In the genomic region with DNA sequence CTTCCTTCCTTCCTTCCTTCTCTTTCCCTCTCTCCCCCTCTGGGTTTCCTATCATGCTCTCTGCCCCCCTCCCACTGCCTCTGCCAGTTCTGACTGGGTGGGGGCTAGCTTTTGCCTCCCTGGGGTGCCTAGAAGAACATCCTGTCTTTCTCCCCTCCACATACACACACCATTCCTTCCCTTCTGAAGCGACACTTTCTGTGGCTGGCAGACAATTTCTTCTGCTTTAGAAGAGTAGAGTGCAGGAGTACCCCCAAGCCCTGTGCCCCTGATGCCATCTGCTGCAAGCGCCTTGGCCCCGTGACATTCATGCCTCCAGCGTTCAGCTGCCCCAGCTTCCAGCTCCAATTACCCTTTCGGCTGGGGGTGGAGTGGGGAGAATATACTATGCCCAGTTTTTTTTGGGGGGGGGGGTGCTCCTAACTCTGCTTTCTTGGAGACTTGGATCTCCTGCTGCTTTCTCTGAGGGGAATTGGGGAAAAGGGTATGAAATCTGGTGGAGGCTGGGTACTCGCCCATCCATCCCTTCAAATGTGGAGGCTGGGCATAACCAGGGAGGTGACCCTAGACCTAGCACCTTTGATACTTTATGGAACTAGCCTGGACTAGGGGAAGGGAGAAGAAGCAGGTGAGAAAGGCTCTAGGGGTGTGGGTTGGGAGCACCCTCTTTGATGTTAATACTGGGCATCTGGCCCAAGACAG, we compare ENCODE assay signal across 8 mouse cellular contexts. TPM values are rescaled to one million over a fixed set of nuclear protein-coding genes. Genes with fewer than 3 reads are reported as not detected.
DNase-seq lines count a peak whose midpoint lies in the region; ATAC-seq and TF ChIP-seq lines count a peak whose summit lies in the region.

No protein-coding gene starts in this region.

- H3K9ac ChIP-seq in kidney, embryonic 16.5 days (replicated peaks; ENCODE audit: low read length), result peak overlapping the region; percentile 48; the same call in 1 of the 2 replicates

- no peaks in the 10 kb centered on the region for H3K9me3 ChIP-seq in kidney, embryonic 16.5 days (ENCODE audit: low read length)
- no peaks in the 10 kb centered on the region for H3K9me3 ChIP-seq in E14TG2a.4 (ENCODE audit: low read length)
- no peaks in the 10 kb centered on the region for H3K9me3 ChIP-seq in hindbrain, embryonic 10.5 days
- no peaks in the 10 kb centered on the region for H3K9me3 ChIP-seq in midbrain, embryonic 10.5 days (replicated peaks)

- H3K4me3 ChIP-seq in kidney, embryonic 16.5 days (ENCODE audit: low read length), result no peak overlapping the region
- peak overlapping the region; percentile 35 for H3K4me3 ChIP-seq in E14TG2a.4 (replicated peaks; ENCODE audit: low read length)
- H3K4me3 ChIP-seq in hindbrain, embryonic 10.5 days, result peak overlapping the region; percentile 42
- H3K4me3 ChIP-seq in midbrain, embryonic 10.5 days, result peak overlapping the region; percentile 36

- no peaks in the 10 kb centered on the region for H3K36me3 ChIP-seq in kidney, embryonic 16.5 days (ENCODE audit: insufficient read depth, low read length)
- no peaks in the 10 kb centered on the region for H3K36me3 ChIP-seq in E14TG2a.4 (ENCODE audit: insufficient read depth, low read length)
- no peaks in the 10 kb centered on the region for H3K36me3 ChIP-seq in hindbrain, embryonic 10.5 days
- H3K36me3 ChIP-seq in midbrain, embryonic 10.5 days, result no peaks in the 10 kb centered on the region

- no peaks in the 10 kb centered on the region for H3K27me3 ChIP-seq in kidney, embryonic 16.5 days (ENCODE audit: insufficient read depth, low read length)
- peaks cover 23% of the 10 kb centered on the region for H3K27me3 ChIP-seq in E14TG2a.4 (ENCODE audit: insufficient read depth, low read length)
- H3K27me3 ChIP-seq in hindbrain, embryonic 10.5 days (ENCODE audit: insufficient read depth, poor library complexity, severe bottlenecking), result peaks cover 5% of the 10 kb centered on the region; the same call in 1 of the 2 replicates
- peaks cover 7% of the 10 kb centered on the region; the same call in 1 of the 2 replicates for H3K27me3 ChIP-seq in midbrain, embryonic 10.5 days (ENCODE audit: low read depth, poor library complexity, severe bottlenecking)

- no peak for DNase-seq in kidney, adult 11 months
- DNase-seq in cerebellum, postnatal 36 days, result peak; percentile 57 to 59
- DNase-seq in hindbrain, embryonic 10.5 days (ENCODE audit: low spot score), result no peak
- DNase-seq in midbrain, embryonic 10.5 days (ENCODE audit: low spot score), result no peak
- no peak for DNase-seq in spleen, postnatal 10 days (ENCODE audit: low spot score in 2 of 2)
- DNase-seq in natural killer cell, adult 2 months (ENCODE audit: low spot score in 2 of 2), result no peak

- no peak for ATAC-seq in kidney, embryonic 16.5 days (ENCODE audit: low FRiP score, low TSS enrichment)

- 25% methylated on average over 6 of the region's 6 CpGs for WGBS in kidney, embryonic 16.5 days
- 30% methylated on average over 6 of the region's 6 CpGs for WGBS in hindbrain, embryonic 10.5 days
- 22% methylated on average over 6 of the region's 6 CpGs for WGBS in midbrain, embryonic 10.5 days

- peak overlapping the region; percentile 71 for H3K27ac ChIP-seq in kidney, embryonic 16.5 days (ENCODE audit: low read length)
- peak overlapping the region; percentile 74 for H3K27ac ChIP-seq in hindbrain, embryonic 10.5 days
- peak overlapping the region; percentile 85 for H3K27ac ChIP-seq in midbrain, embryonic 10.5 days (replicated peaks)

- peaks cover 98% of the 10 kb centered on the region for H3K4me1 ChIP-seq in kidney, embryonic 16.5 days (ENCODE audit: insufficient read depth, low read length)
- peaks cover 94% of the 10 kb centered on the region for H3K4me1 ChIP-seq in E14TG2a.4 (replicated peaks; ENCODE audit: low read depth, low read length)
- H3K4me1 ChIP-seq in hindbrain, embryonic 10.5 days (replicated peaks), result peaks cover 96% of the 10 kb centered on the region
- H3K4me1 ChIP-seq in midbrain, embryonic 10.5 days, result peaks cover 99% of the 10 kb centered on the region

- TF ChIP-seq CTCF in E14TG2a.4 (conservative IDR thresholded peaks at IDR 0.05; ENCODE audit: low read length), result no peak

- H3K4me2 ChIP-seq in kidney, embryonic 16.5 days (replicated peaks; ENCODE audit: low read depth, low read length), result peak overlapping the region; percentile 21

RNA-seq across cellular contexts. Expression of gene Thra, which starts 7.5 kb away (rescaled TPM):
- polyA plus RNA-seq in kidney, embryonic 16.5 days (2015; fragmentation: Nextera tagmentation; extraction: Ambion mirVana), result 24.4 and 25.9 TPM in 2 replicates
- polyA plus RNA-seq in hindbrain, embryonic 10.5 days (2016; fragmentation: Nextera tagmentation; extraction: Ambion mirVana), result 12.8 and 22.2 TPM in 2 replicates
- 9.5 and 15.6 TPM in 2 replicates for polyA plus RNA-seq in midbrain, embryonic 10.5 days (2016; fragmentation: Nextera tagmentation; extraction: Ambion mirVana)

RNA-seq across cellular contexts. Expression of gene Med24, which starts 18.7 kb away (rescaled TPM):
- 71.4 and 73.9 TPM in 2 replicates for polyA plus RNA-seq in kidney, embryonic 16.5 days (2015; fragmentation: Nextera tagmentation; extraction: Ambion mirVana)
- 76.9 and 83.6 TPM in 2 replicates for polyA plus RNA-seq in hindbrain, embryonic 10.5 days (2016; fragmentation: Nextera tagmentation; extraction: Ambion mirVana)
- polyA plus RNA-seq in midbrain, embryonic 10.5 days (2016; fragmentation: Nextera tagmentation; extraction: Ambion mirVana), result 74.1 and 82.2 TPM in 2 replicates

RNA-seq across cellular contexts. Expression of gene Nr1d1, which starts 27.2 kb away (rescaled TPM):
- 2.2 and 2.4 TPM in 2 replicates for polyA plus RNA-seq in kidney, embryonic 16.5 days (2015; fragmentation: Nextera tagmentation; extraction: Ambion mirVana)
- polyA plus RNA-seq in hindbrain, embryonic 10.5 days (2016; fragmentation: Nextera tagmentation; extraction: Ambion mirVana), result 1.2 and 1.5 TPM in 2 replicates
- polyA plus RNA-seq in midbrain, embryonic 10.5 days (2016; fragmentation: Nextera tagmentation; extraction: Ambion mirVana), result 1.4 TPM in 2 replicates

RNA-seq across cellular contexts. Expression of gene Csf3, which starts 46.9 kb away (rescaled TPM):
- polyA plus RNA-seq in kidney, embryonic 16.5 days (2015; fragmentation: Nextera tagmentation; extraction: Ambion mirVana), result 0.11 TPM in 1 of 2 replicates, not detected in the other
- not detected in 2 replicates for polyA plus RNA-seq in hindbrain, embryonic 10.5 days (2016; fragmentation: Nextera tagmentation; extraction: Ambion mirVana)
- polyA plus RNA-seq in midbrain, embryonic 10.5 days (2016; fragmentation: Nextera tagmentation; extraction: Ambion mirVana), result not detected in 2 replicates

RNA-seq across cellular contexts. Expression of gene Msl1, which starts 47.4 kb away (rescaled TPM):
- 23.7 and 24.2 TPM in 2 replicates for polyA plus RNA-seq in kidney, embryonic 16.5 days (2015; fragmentation: Nextera tagmentation; extraction: Ambion mirVana)
- polyA plus RNA-seq in hindbrain, embryonic 10.5 days (2016; fragmentation: Nextera tagmentation; extraction: Ambion mirVana), result 24.4 and 25.2 TPM in 2 replicates
- 22.9 and 24.3 TPM in 2 replicates for polyA plus RNA-seq in midbrain, embryonic 10.5 days (2016; fragmentation: Nextera tagmentation; extraction: Ambion mirVana)

Comparison
In these comparisons a context has a peak if more than half of its experiments do, and no peak if none do; other contexts are left out.
1. DNase-seq: peak in cerebellum, postnatal 36 days (2 of 2); none in kidney, adult 11 months (single experiment), hindbrain, embryonic 10.5 days (single experiment), midbrain, embryonic 10.5 days (single experiment), spleen, postnatal 10 days (0 of 2) and natural killer cell, adult 2 months (0 of 2).
2. Peak in every context shown above with its lines, with median percentiles within 50 percentile points of each other: H3K27ac ChIP-seq.